Mouse (Mus musculus) neutrophil, adult 59 days (primary cell): ENCODE results near the gene Ppm1k. TPM values are rescaled to one million over a fixed set of nuclear protein-coding genes. Genes with fewer than 3 reads are reported as not detected.

Experiments used
- total RNA-seq, 2 experiments: library from RNA; stranded (reverse); gene quantifications; 1 replicate in 1 of 2; 2 replicates in 1 of 2; pipeline ENCODE4 v1.2.4; 2023

Gene Ppm1k
- total RNA-seq = 1 to 10 TPM; 6.5 to 6.9 TPM

GRCm38 (mm10) chr6:57535386-57535936, at the start of gene Ppm1k:
Gene Ppm1k (minus strand): TSS chr6:57535468.

GRCm38 (mm10) chr6:57580881-57581548, 45.7 kb upstream of the Ppm1k start, which contains the start of gene Herc6:
Gene Herc6 (plus strand): TSS chr6:57581000.

Other genes with a start within 250 kb of the Ppm1k start
- gene Vmn1r16, start 206.0 kb downstream of the Ppm1k start, total RNA-seq = not detected
- not detected for gene Vmn1r17, start 171.7 kb downstream of the Ppm1k start, total RNA-seq
- not detected for gene Vmn1r18, start 139.7 kb downstream of the Ppm1k start, total RNA-seq
- gene Vmn1r19, start 131.7 kb downstream of the Ppm1k start, total RNA-seq = not detected
- gene Vmn1r20, start 106.5 kb downstream of the Ppm1k start, total RNA-seq = not detected
- gene Herc6, start 45.5 kb upstream of the Ppm1k start, total RNA-seq = 10 to 100 TPM; 11.9 to 13.3 TPM
- 1 to 10 TPM; 1.8 to 1.9 TPM for gene Pyurf, start 156.6 kb upstream of the Ppm1k start, total RNA-seq
- gene Lancl2, start 167.1 kb upstream of the Ppm1k start, total RNA-seq = 10 to 100 TPM; 10.6 to 11.6 TPM